Mouse (Mus musculus) hematopoietic multipotent progenitor cell, adult 10-12 weeks (in vitro differentiated cells): ENCODE results near the gene Lca5l. TPM values are rescaled to one million over a fixed set of nuclear protein-coding genes. Genes with fewer than 3 reads are reported as not detected.

ENCODE experiments used
- polyA plus RNA-seq: library from polyadenylated mRNA; stranded (reverse); fragments of >175 nt; gene quantifications from 2 replicates; pipeline ENCODE4 v1.2.3, GENCODE M21; 2012; ENCODE audit warnings: low replicate concordance

The Lca5l gene
- polyA plus RNA-seq = 0.04 and 0.08 TPM in 2 replicates

DNA sequence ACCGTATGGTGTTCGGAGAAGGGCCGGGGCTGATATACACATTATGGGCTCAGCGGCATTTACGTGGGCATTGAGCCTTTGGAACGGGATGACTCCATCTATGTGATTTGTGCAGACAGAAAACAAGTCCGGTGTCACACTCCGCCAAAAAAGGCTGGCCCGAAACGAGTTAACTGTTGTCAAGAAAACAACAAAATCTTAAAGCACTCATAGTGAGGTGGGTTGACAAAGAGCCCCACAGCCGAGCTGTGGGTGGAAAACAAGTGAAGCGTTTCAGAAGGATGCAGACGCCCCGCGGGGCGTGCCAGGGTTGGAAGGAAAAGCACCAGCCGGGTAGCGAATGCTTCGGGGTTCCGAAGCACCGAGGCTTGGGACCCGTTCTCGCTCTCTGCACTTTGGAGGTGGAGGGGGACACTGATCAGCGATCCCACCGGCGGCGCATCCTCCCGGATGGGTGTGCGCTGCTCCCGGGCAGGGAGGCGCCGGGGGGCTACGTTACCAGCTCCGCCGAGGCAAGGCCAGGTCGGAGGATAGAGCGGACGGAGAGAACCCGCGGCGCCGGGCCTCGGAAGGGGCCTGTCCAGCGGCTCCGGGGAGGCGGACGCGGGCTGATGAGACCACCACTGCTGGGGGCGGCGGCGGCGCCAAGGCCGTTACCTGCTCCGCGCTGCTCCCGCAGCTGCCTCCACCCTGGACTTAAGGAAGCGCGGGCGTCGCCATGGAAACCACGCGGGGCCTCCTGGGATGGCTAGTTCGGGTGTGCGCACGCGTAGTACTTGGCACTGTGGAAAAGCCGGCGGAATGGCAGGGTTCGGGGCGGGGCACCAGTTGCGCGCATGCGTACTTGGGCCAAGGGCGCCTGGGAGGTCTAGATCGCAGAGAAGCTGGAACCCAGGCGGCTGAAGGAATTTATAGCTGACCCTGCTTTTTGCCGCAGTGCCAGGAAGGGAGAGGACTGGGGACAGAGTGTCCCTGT is at the start of gene Lca5l:
Gene Lca5l, minus strand, starts transcription at position 741 of the 976 bp plus-strand sequence.

DNA sequence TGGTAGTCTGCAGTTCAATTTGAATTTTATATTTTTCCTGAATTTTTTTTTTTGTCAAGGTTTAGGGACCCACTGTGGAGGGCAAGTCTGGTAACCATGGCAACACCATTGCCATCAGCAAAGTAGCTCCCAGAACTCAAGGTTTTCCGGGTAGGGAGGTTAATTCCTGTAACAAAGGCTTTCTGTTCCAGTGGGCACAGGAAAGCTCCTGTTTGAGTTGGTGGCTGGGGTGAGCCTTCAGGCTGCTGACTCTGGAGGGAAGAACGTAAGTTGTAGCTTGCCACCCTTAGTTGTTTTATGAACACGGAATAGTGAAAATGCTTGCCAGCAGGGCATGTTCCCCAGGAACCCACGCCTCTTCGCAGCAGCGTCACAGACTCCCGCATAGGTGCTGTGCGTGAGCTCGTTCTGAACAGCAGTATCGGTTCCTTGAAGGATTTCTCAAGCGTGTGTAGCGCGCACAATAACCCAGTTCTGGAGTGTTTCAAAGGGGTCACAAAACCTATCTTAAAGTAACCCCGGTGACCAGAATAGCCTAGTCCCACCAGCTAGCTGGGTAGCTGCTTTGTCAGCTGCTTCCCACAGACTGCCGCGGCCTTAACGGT is 43.4 kb upstream of the Lca5l start, which contains the start of gene B3galt5:
Gene B3galt5, plus strand, starts transcription at position 436 of the 605 bp plus-strand sequence.

DNA sequence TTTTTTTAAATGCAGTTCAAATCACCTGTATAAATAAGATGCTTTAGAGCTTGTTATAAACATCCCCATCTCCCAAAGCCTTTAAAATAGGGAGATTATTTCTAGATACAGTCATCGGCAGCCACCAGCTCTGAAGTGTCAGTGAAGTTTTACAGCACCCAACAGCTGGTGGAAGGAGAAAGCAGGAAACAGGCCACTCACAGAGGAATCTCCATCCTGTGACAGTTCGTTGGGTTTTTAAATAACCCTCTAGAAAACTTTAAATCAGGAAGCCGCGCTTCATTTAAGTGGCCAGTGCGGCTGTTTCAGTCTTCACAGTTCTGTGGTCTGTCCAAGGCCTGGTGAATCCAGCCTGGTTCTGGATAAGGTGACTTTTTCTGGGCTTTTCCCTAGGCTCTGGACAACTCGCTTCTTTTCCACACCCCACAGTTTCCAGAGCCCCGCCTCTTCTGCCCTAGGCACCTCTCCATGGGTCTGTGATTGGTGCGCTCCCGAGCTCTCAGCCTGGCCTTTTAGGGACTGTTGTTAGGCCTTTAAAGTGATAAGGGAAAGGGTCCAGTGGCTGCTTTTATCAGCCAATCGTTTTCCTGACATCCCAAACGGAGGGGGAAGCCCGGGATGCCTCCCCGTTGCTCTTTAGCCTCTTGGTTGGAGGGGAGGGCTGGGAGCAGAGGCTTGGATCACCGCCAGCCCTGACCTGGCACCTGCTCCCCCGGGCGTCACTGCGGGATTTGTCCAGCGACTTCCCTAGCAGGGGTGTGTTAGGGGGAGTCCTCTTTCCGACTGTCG is 8.0 kb upstream of the Lca5l start, which contains the start of gene Sh3bgr:
Gene Sh3bgr, plus strand, starts transcription at position 538 of the 789 bp plus-strand sequence.

DNA sequence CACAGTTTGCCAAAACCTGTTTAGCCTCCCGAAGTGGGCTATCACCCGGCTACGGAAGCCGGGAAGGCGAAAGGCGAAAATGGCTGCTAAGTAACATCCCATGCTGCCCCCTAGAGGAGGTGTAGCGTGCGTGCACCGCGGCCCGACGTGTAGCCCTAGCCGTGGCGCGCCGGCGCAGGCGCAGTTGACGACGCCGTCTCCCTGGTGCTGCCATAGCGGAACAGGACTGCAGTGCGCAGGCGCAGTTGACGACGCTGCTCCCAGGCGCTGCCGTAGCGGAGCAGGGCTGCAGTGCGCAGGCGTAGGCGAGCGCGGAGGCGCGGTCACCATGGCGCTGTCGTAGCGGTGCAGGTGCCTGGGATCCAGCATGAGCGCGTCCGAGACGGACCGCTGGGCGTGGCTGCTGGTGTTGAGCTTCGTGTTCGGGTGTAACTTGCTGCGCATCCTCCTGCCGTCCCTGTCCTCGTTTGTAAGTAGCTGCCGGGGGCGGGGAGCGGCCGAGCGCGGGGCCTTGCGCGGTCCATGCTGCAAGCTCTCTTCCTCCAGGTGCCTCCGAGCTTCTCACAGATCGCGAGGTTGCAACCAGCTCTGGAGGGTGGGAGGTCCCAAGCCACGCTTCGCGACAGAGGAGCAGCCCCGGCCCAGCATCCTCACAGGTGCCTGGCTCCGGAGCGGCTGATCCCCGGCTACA is 46.8 kb downstream of the Lca5l start, which contains the start of gene Wrb:
Gene Wrb, plus strand, starts transcription at position 298 of the 691 bp plus-strand sequence.

DNA sequence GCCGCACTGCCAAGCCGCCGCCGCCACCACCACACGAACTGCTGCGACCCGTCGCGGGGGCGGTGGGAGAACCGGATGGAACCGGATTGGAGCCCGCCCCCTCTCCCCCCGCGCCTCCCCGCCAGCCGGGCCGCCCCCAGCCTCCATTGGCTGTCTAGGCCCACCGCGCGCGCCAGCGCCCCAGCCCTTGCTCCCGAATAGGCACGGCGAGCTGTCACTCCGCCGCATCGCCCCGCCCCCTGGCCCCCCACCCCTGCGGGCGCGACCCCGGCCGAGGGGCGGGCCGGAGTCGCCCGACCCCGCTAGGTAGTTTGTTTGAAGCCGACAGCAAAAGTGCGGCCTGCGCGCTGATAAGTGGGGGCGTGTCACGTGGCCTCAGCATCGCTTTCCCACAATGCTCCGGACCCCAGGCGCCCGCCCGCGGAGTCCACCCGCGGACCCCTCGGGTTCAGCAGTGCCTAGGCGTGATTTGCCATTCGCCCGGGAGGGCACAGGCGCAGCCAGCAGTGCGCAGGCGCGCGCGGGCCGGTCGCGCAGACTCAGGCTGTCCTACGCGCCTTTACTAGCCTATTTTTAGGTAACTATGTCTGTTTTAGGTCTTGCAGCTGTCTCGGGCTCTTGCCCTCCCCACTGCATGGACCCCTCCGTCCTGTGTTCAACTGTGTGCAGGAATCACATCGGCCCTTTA is 64.3 kb downstream of the Lca5l start, which contains the start of gene Hmgn1:
Gene Hmgn1, minus strand, starts transcription at position 73 of the 688 bp plus-strand sequence.

Other genes with a start within 250 kb of the Lca5l start
- gene Psmg1, start 201.3 kb downstream of the Lca5l start, polyA plus RNA-seq = 18.0 and 25.1 TPM in 2 replicates
- gene Brwd1, start 109.7 kb downstream of the Lca5l start, polyA plus RNA-seq = 14.2 and 26.2 TPM in 2 replicates
- 59.8 and 77.7 TPM in 2 replicates for gene Hmgn1, start 64.5 kb downstream of the Lca5l start, polyA plus RNA-seq
- 2.9 TPM in 2 replicates for gene Wrb, start 46.9 kb downstream of the Lca5l start, polyA plus RNA-seq
- 0.49 and 1.1 TPM in 2 replicates for gene Sh3bgr, start 8.2 kb upstream of the Lca5l start, polyA plus RNA-seq
- gene B3galt5, start 43.5 kb upstream of the Lca5l start, polyA plus RNA-seq = 0.03 and 0.10 TPM in 2 replicates